In genomic region chr17:24108896-24109295, GRCm38 (mm10) we compare ENCODE assay signal across 7 mouse cellular contexts. TPM values are rescaled to one million over a fixed set of nuclear protein-coding genes. Genes with fewer than 3 reads are reported as not detected.
DNase-seq lines count a peak whose midpoint lies in the region.

No protein-coding gene starts in this region.

- intact Hi-C loops in heart, postnatal 10 days (cut with DNase I), result no loop called here

- peak; percentile 63 for DNase-seq in right cerebral cortex, adult 18-20 months
- DNase-seq in right cerebral cortex, postnatal 4 days, result no peak
- peak; percentile 32 to 71 for DNase-seq in frontal cortex, adult 2 months (ENCODE audit: extremely low spot score in 1 of 2, low spot score in 1 of 2)
- DNase-seq in heart, postnatal 10 days, result peak; percentile 39 to 53
- no peak for DNase-seq in ovary, postnatal 14 days (ENCODE audit: low spot score)
- no peak for DNase-seq in kidney, postnatal 14 days
- no peak for DNase-seq in liver

RNA-seq across cellular contexts. Expression of gene Kctd5, which starts 35.6 kb away (rescaled TPM):
- polyA plus RNA-seq in frontal cortex, adult 2 months (2012; rRNA removed), result 29.0 and 29.8 TPM in 2 replicates
- total RNA-seq in heart, postnatal 10 days (2021), result 10 to 100 TPM; 19.5 to 20.8 TPM

RNA-seq across cellular contexts. Expression of gene Pdpk1, which starts 41.8 kb away (rescaled TPM):
- 40.4 and 40.9 TPM in 2 replicates for polyA plus RNA-seq in frontal cortex, adult 2 months (2012; rRNA removed)
- 10 to 100 TPM; 49.4 to 52.9 TPM for total RNA-seq in heart, postnatal 10 days (2021)

RNA-seq across cellular contexts. Expression of gene Amdhd2, which starts 54.7 kb away (rescaled TPM):
- 38.9 and 39.1 TPM in 2 replicates for polyA plus RNA-seq in frontal cortex, adult 2 months (2012; rRNA removed)
- total RNA-seq in heart, postnatal 10 days (2021), result 10 to 100 TPM; 20.7 to 22.8 TPM

Comparison
In these comparisons a context has a peak if more than half of its experiments do, and no peak if none do; other contexts are left out.
1. DNase-seq: peak in right cerebral cortex, adult 18-20 months (single experiment), frontal cortex, adult 2 months (2 of 2) and heart, postnatal 10 days (2 of 2); none in right cerebral cortex, postnatal 4 days (single experiment), ovary, postnatal 14 days (single experiment), kidney, postnatal 14 days (single experiment) and liver (single experiment).